Mouse (Mus musculus): ENCODE results near the gene Brsk1.
A peak's percentile ranks its signal among the peaks of the same experiment; 100 is the strongest.

DNA sequence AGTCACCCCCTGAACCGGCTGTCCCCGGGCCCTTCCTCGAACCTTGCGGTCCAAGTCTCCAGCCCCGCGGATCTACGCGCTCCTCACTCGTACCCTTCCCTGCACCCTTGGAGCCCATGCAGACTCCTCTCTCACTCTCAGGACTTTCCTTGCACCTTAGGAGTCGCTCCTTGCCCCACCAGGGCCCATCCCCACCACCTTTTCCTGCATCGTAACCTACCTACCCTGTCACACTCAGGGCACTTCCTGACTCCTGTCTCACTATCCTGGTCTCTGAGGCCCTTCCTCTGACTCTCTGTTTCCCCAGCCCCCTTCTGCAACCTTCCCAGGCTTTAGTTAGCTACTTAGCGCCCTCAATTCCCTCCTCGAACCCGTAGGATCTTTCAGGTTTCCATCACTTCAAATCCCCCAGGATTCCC lies 49.9 kb downstream of the Brsk1 start:
- TF ChIP-seq POLR2A (IDR thresholded peaks at IDR 0.05; ENCODE audit: low read depth, low read length) (peak; percentile 43; the same call in 1 of the 2 replicates), CTCF (IDR thresholded peaks at IDR 0.05; ENCODE audit: borderline replicate concordance, insufficient read depth, low read length) (no peak)

Measured in embryonic fibroblast, embryonic 13.5 days (primary cell).